Mouse (Mus musculus) limb, embryonic 10.5 days (tissue): ENCODE data around the gene Zbtb4. TPM values are rescaled to one million over a fixed set of nuclear protein-coding genes. Genes with fewer than 3 reads are reported as not detected.

ENCODE experiments used
- DNase-seq: peaks from one replicate; pipeline ENCODE4 v3.0.0-alpha.2; 2017; ENCODE audit warnings: low spot score
- H3K27ac ChIP-seq: fragments of 300-500 bp; sonication (generic); 2 replicates; pipeline ENCODE4 v1.5.1; 2016; ENCODE audit warnings: mild to moderate bottlenecking
- H3K27me3 ChIP-seq: fragments of 300-500 bp; sonication (generic); 2 replicates; pipeline ENCODE4 v1.6.1; 2016; ENCODE audit warnings: low read depth, mild to moderate bottlenecking; ENCODE audit not compliant: poor library complexity, severe bottlenecking
- H3K36me3 ChIP-seq: fragments of 300-500 bp; sonication (generic); 2 replicates; pipeline ENCODE4 v1.6.1; 2016; ENCODE audit warnings: mild to moderate bottlenecking, moderate library complexity
- H3K4me1 ChIP-seq: fragments of 300-500 bp; sonication (generic); 2 replicates; pipeline ENCODE4 v1.6.1; 2016
- H3K4me3 ChIP-seq: fragments of 300-500 bp; sonication (generic); 2 replicates; pipeline ENCODE4 v1.5.1; 2016; ENCODE audit warnings: mild to moderate bottlenecking, moderate library complexity
- H3K9me3 ChIP-seq: fragments of 300-500 bp; sonication (generic); replicated peaks from 2 replicates; pipeline ENCODE4 v1.6.1; 2016; ENCODE audit warnings: mild to moderate bottlenecking
- WGBS: fragments of 180-500 bp; shearing (Covaris S2); methylation state at CpG from one replicate; pipeline ENCODE4 v1.1.7; 2016; 5-methylcytosine and 5-hydroxymethylcytosine counted together
- polyA plus RNA-seq: library from polyadenylated mRNA; unstranded; fragments of >200 nt; fragmentation: Nextera tagmentation; extraction: Ambion mirVana; gene quantifications from 2 replicates; pipeline ENCODE4 v1.2.1, GENCODE M21; 2016

The Zbtb4 gene
- polyA plus RNA-seq, 1 experiment from 2014 or later: 0.59 TPM

GRCm38 (mm10) chr11:69754701-69755100 lies 11.0 kb upstream of the Zbtb4 start:
- H3K4me3 ChIP-seq: peak overlapping the region; percentile 11; the same call in 1 of the 2 replicates

GRCm38 (mm10) chr11:69757303-69758089 lies 8.2 kb upstream of the Zbtb4 start:
- 47% methylated on average over 9 of the region's 9 CpGs for WGBS
- Histone ChIP-seq H3K27ac (peak overlapping the region; percentile 97), H3K9me3 (no peaks in the 10 kb centered on the region), H3K4me1 (peaks cover 47% of the 10 kb centered on the region), H3K36me3 (peaks cover 8% of the 10 kb centered on the region; the same call in 1 of the 2 replicates), H3K4me3 (peak overlapping the region; percentile 67), H3K27me3 (no peaks in the 10 kb centered on the region)
- DNase-seq: no peak

More at GRCm38 (mm10) chr11:69754701-69755100, 11.0 kb upstream of the Zbtb4 start:
- DNase-seq: no peak
- H3K4me1 ChIP-seq: peaks cover 34% of the 10 kb centered on the region
- peaks cover 18% of the 10 kb centered on the region for H3K36me3 ChIP-seq
- no peaks in the 10 kb centered on the region for H3K9me3 ChIP-seq
- no peaks in the 10 kb centered on the region for H3K27me3 ChIP-seq
- no peak overlapping the region for H3K27ac ChIP-seq
- 73% methylated on average over 3 of the region's 3 CpGs for WGBS

GRCm38 (mm10) chr11:69758090-69758456 lies 7.6 kb upstream of the Zbtb4 start:
- WGBS: under 1% methylated on average over 26 of the region's 26 CpGs
- Histone ChIP-seq H3K9me3 (no peaks in the 10 kb centered on the region), H3K27ac (peak overlapping the region; percentile 97), H3K4me1 (peaks cover 47% of the 10 kb centered on the region), H3K27me3 (no peaks in the 10 kb centered on the region), H3K4me3 (peak overlapping the region; percentile 67), H3K36me3 (0 out of 2 replicates have a peak, but pooled peaks cover 5% of the 10 kb centered on the region)
- peak; percentile 94 for DNase-seq

- Histone ChIP-seq H3K36me3 (0 out of 2 replicates have a peak, but pooled peaks cover 5% of the 10 kb centered on the region), H3K4me3 (peak within 1 kb of the TSS; percentile 67), H3K27me3 (no peaks in the 10 kb centered on the region), H3K27ac (peak within 1 kb of the TSS; percentile 97), H3K9me3 (no peaks in the 10 kb centered on the region), H3K4me1 (peaks cover 47% of the 10 kb centered on the region)
- peak; percentile 100 for DNase-seq
- WGBS: under 1% methylated on average over 36 of the region's 36 CpGs
Observed at GRCm38 (mm10) chr11:69758478-69758970, 7.2 kb upstream of the Zbtb4 start, which contains the start of gene Polr2a. TSS of gene Polr2a (minus strand) at chr11:69758637.

GRCm38 (mm10) chr11:69758971-69759721 lies 6.6 kb upstream of the Zbtb4 start:
- H3K4me1 ChIP-seq: peaks cover 47% of the 10 kb centered on the region
- peak overlapping the region; percentile 67 for H3K4me3 ChIP-seq
- H3K27ac ChIP-seq: peak overlapping the region; percentile 97
- under 1% methylated on average over 37 of the region's 37 CpGs for WGBS
- DNase-seq: peak; percentile 90
- no peaks in the 10 kb centered on the region for H3K9me3 ChIP-seq
- H3K27me3 ChIP-seq: no peaks in the 10 kb centered on the region
- 0 out of 2 replicates have a peak, but pooled peaks cover 5% of the 10 kb centered on the region for H3K36me3 ChIP-seq

GRCm38 (mm10) chr11:69760160-69760900 lies 5.4 kb upstream of the Zbtb4 start:
- H3K27me3 ChIP-seq: no peaks in the 10 kb centered on the region
- H3K36me3 ChIP-seq: 0 out of 2 replicates have a peak, but pooled peaks cover 5% of the 10 kb centered on the region
- peak overlapping the region; percentile 67 for H3K4me3 ChIP-seq
- WGBS: 84% methylated on average over 14 of the region's 14 CpGs
- H3K4me1 ChIP-seq: peaks cover 45% of the 10 kb centered on the region
- no peaks in the 10 kb centered on the region for H3K9me3 ChIP-seq
- no peak for DNase-seq
- H3K27ac ChIP-seq: peak overlapping the region; percentile 97

- Histone ChIP-seq H3K27me3 (no peaks in the 10 kb centered on the region), H3K4me3 (no peak overlapping the region), H3K27ac (peak overlapping the region; percentile 97), H3K9me3 (no peaks in the 10 kb centered on the region), H3K4me1 (peaks cover 45% of the 10 kb centered on the region), H3K36me3 (0 out of 2 replicates have a peak, but pooled peaks cover 3% of the 10 kb centered on the region)
- WGBS: 95% methylated on average over 7 of the region's 7 CpGs
- DNase-seq: no peak
Observed at GRCm38 (mm10) chr11:69760901-69761200, 4.9 kb upstream of the Zbtb4 start.

- no peak for DNase-seq
- Histone ChIP-seq H3K4me1 (peaks cover 45% of the 10 kb centered on the region), H3K27ac (peak within 1 kb of the TSS; percentile 97)
Observed at GRCm38 (mm10) chr11:69761868-69762267, 3.8 kb upstream of the Zbtb4 start, which contains the start of gene Slc35g3. TSS of gene Slc35g3 (minus strand) at chr11:69761968.

GRCm38 (mm10) chr11:69763551-69763950 lies 2.2 kb upstream of the Zbtb4 start:
- H3K9me3 ChIP-seq: no peaks in the 10 kb centered on the region
- 69% methylated on average over 7 of the region's 7 CpGs for WGBS
- peaks cover 48% of the 10 kb centered on the region for H3K4me1 ChIP-seq
- no peak overlapping the region for H3K27ac ChIP-seq
- no peak overlapping the region for H3K4me3 ChIP-seq
- no peaks in the 10 kb centered on the region for H3K36me3 ChIP-seq
- H3K27me3 ChIP-seq: peaks cover 15% of the 10 kb centered on the region
- no peak for DNase-seq

More at GRCm38 (mm10) chr11:69761868-69762267, 3.8 kb upstream of the Zbtb4 start, which contains the start of gene Slc35g3:
- Histone ChIP-seq H3K4me3 (peak within 1 kb of the TSS; percentile 14; the same call in 1 of the 2 replicates), H3K36me3 (no peaks in the 10 kb centered on the region), H3K9me3 (no peaks in the 10 kb centered on the region), H3K27me3 (peaks cover 1% of the 10 kb centered on the region; the same call in 1 of the 2 replicates)
- WGBS: 85% methylated on average over 1 of the region's 1 CpGs

GRCm38 (mm10) chr11:69766126-69766609 lies 456 bp downstream of the Zbtb4 start:
- H3K4me3 ChIP-seq: peak overlapping the region; percentile 85
- WGBS: under 1% methylated on average over 35 of the region's 37 CpGs

GRCm38 (mm10) chr11:69766872-69767624 lies 1.3 kb downstream of the Zbtb4 start:
- H3K36me3 ChIP-seq: no peaks in the 10 kb centered on the region
- H3K27ac ChIP-seq: no peak overlapping the region
- no peaks in the 10 kb centered on the region for H3K9me3 ChIP-seq
- peak overlapping the region; percentile 85 for H3K4me3 ChIP-seq
- H3K4me1 ChIP-seq: peaks cover 36% of the 10 kb centered on the region
- peaks cover 15% of the 10 kb centered on the region for H3K27me3 ChIP-seq
- 64% methylated on average over 13 of the region's 13 CpGs for WGBS
- DNase-seq: no peak

More at GRCm38 (mm10) chr11:69766126-69766609, 456 bp downstream of the Zbtb4 start:
- H3K27ac ChIP-seq: peak overlapping the region; percentile 93
- H3K4me1 ChIP-seq: peaks cover 36% of the 10 kb centered on the region
- H3K27me3 ChIP-seq: peaks cover 15% of the 10 kb centered on the region
- no peaks in the 10 kb centered on the region for H3K36me3 ChIP-seq
- H3K9me3 ChIP-seq: no peaks in the 10 kb centered on the region
- DNase-seq: peak; percentile 69
